Mouse (Mus musculus): Measurements from ENCODE around the gene Zic5.

The Zic5 gene

GRCm38 (mm10) chr14:122427654-122428053 lies 37.8 kb downstream of the Zic5 start:
- DNase-seq (ENCODE audit: low read depth): no peak

- no peak for DNase-seq (ENCODE audit: low read depth)
These were observed 38.3 kb downstream of the Zic5 start for GRCm38 (mm10) chr14:122427204-122427560.

- no peak for DNase-seq (ENCODE audit: low read depth)
These were observed 38.8 kb downstream of the Zic5 start for GRCm38 (mm10) chr14:122426529-122427203.

GRCm38 (mm10) chr14:122424441-122424840 lies 41.0 kb downstream of the Zic5 start:
- peak; percentile 20 for DNase-seq (ENCODE audit: low read depth)

DNA sequence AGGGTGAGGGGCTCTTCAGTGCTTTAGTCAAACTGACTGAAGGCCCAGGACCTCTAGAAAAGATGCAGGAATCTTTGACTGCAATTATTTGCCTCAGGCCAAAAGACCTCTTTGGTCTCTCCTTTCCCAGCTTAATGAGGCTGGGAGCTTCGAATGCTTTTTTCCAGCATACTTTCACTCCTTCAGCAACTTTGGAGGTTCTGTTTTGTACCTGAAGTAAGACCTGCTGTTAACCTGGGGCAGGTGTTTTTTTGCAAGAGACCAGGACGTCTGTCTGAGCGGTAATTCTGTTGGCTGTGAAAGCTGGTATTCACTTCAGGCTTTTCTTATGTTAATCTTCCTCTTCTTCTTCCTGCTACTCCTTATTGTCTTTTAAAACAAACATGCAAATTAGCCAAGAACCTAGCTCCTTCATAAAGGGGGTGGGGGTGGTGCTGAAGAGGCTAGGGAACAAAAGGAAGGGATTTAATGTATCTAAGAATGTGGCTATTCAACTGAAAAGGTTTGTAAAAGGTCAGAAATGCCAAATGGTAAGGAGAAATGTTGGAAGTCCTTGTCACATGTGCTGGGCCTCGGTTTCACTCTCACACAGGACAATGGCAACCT lies 49.2 kb downstream of the Zic5 start:
- DNase-seq (ENCODE audit: low read depth): no peak

DNA sequence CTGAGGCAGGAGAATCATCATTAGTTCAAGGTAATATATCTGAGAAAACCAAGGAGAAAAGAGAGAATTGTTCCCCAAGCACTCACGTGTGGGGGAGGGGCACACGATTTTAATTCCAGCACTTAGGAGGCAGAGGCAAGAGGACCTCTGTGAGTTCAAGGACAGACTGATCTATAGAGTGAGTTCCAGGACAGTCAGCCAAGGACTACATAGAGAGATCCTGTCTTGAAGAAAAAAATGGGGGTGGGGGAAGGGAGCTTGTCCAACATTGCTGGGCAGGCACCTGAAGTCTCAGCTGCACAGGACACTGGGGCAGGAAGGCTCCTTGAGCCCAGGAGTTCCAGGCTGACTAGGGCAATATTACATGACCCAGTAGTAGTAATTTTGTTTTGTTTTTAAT lies 50.7 kb downstream of the Zic5 start:
- DNase-seq (ENCODE audit: low read depth): no peak

- DNase-seq (ENCODE audit: low read depth): no peak
These were observed 51.9 kb downstream of the Zic5 start for GRCm38 (mm10) chr14:122413542-122413928.

DNA sequence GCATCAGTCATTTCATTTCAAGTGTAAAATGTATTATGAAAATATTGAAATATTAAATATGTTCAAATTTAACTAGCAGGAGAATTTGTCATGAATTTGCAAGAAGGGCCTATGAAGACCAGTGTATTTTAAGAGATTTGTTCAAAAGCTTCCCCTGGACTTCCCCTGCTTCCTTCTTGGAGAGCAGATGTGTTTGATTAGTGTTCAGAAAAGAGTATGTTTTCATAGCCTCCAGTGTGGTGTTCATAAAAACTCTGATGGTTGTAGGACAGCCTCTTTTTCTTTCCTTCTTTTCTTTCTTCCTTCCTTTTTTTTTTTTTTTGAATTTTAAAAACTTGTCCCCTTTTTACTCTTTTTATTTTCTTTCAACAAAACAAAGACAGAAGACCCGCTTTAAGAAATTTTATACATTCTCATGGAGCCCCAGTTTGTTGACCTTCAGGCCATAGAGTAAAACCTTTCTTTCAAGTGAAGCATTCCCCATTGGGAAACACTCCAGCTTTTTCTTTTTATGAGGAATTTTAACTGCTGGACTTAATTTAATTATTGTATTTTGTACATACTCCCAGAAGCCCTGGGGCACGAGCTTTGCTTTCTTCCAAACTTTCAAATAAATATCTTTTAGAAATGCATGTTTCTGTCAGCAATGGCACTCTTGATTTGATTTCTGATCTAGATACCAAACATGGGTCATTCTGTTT lies 52.5 kb downstream of the Zic5 start:
- DNase-seq (ENCODE audit: low read depth): no peak

Data from fibroblast of lung, adult 2 months (primary cell).